Mouse (Mus musculus): ENCODE results near the gene Tmcc3. TPM values are rescaled to one million over a fixed set of nuclear protein-coding genes. Genes with fewer than 3 reads are reported as not detected.
"Not testable (repeated sequence)": the region's sequence is repeated elsewhere in the genome, so short reads cannot be mapped to it uniquely, and the experiment has no call there.

The Tmcc3 gene
- total RNA-seq, 2 experiments from 2014 or later, result 0.24 TPM; not detected in 1

DNA sequence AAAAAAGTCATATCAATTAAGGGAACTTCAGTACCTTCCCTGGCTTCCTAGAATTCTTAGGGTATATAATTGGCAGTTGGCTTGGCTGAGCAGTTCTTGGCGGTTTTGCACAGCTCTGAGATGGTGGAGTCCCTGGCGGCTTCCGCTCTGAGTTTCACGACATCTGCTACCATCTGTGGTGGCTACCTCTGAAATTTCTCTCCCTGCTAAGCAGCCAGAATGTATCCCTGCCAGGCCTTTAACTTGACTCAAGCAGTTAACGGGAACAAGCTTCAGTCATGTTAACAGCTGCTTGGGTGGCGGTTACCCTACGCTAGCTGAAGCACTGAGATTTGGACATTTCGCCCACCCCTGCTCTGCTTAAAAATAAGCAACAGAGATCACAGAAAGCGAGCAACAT is 284.0 kb downstream of the Tmcc3 start:
- ATAC-seq (replicated peaks; ENCODE audit: low FRiP score, low TSS enrichment, poor library complexity, severe bottlenecking), result no peak

GRCm38 (mm10) chr10:94599846-94600245 is 288.1 kb downstream of the Tmcc3 start:
- ATAC-seq (replicated peaks; ENCODE audit: low FRiP score, low TSS enrichment, poor library complexity, severe bottlenecking), result not testable (repeated sequence)

- no peak for ATAC-seq (replicated peaks; ENCODE audit: low FRiP score, low TSS enrichment, poor library complexity, severe bottlenecking)
Observed at GRCm38 (mm10) chr10:94601034-94601433, 289.3 kb downstream of the Tmcc3 start.

GRCm38 (mm10) chr10:94605491-94605890 is 293.7 kb downstream of the Tmcc3 start:
- ATAC-seq (replicated peaks; ENCODE audit: low FRiP score, low TSS enrichment, poor library complexity, severe bottlenecking), result no peak

GRCm38 (mm10) chr10:94609309-94609777 is 297.6 kb downstream of the Tmcc3 start:
- ATAC-seq (replicated peaks; ENCODE audit: low FRiP score, low TSS enrichment, poor library complexity, severe bottlenecking), result peak; percentile 92

- ATAC-seq (replicated peaks; ENCODE audit: low FRiP score, low TSS enrichment, poor library complexity, severe bottlenecking), result no peak
Observed at GRCm38 (mm10) chr10:94611228-94611968, 299.6 kb downstream of the Tmcc3 start.

DNA sequence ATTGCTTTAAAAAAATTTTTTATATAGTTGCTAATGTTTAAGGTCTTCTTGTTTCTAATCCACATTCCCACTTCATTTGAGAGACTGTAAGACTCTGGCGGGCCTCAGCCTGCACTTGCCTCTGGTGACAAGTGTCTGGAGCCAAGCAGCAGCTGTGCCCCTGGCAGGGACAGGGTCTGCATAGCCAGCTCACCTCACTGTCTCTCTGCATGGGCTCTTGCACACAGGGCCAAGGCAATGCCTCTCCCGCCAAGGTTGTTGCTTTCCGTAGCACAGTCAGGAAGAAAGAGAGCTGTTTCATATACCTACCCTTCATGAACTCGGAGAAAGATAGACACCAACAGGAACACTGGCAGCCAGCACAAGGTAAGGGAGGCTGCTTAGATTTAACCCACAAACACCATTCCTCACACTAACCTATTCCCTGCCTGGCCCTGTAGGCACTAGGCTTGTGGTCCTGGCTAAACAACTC is 300.3 kb downstream of the Tmcc3 start:
- ATAC-seq (replicated peaks; ENCODE audit: low FRiP score, low TSS enrichment, poor library complexity, severe bottlenecking), result no peak

GRCm38 (mm10) chr10:94619586-94619985 is 307.8 kb downstream of the Tmcc3 start:
- no peak for ATAC-seq (replicated peaks; ENCODE audit: low FRiP score, low TSS enrichment, poor library complexity, severe bottlenecking)

- no peak for ATAC-seq (replicated peaks; ENCODE audit: low FRiP score, low TSS enrichment, poor library complexity, severe bottlenecking)
Observed at GRCm38 (mm10) chr10:94620561-94620960, 308.8 kb downstream of the Tmcc3 start.

DNA sequence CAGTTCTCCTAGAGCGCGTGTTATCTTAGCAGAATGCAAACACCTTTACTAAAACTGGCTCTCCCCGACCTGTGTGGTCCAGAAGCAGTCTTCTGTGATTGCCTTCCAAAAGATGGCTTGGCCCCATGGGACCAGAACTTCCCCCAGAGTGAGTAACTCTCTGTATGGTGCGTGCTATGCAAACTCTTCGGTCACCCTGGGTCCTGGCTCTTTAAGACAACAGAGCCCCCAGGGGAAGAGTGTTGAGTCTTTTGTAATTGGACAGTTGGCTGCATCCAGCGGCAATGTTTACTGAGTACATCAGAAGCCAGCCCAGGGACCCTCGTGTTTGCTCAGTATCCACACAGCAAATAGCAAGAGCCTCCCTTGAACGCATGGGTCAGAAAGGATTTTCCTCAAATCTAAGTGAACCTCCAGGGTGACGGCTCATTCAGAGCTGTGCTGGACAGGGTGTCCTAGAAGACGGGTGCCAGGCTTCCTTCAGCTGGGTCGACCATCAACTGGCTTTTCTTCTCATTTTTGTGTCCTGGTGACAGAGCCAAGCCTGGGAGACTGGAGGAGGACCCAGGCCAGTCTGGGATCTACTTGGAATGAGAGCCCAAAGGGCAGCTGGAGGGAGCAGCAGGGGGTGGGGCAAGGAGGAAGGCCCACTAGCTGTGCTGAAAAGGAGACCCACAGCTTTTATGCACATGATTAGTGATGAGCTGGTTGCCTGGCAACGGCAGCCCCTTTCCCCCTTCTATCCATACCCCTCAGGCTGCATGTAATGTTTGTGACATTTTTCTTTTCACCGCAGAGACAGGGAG is 309.9 kb downstream of the Tmcc3 start:
- ATAC-seq (replicated peaks; ENCODE audit: low FRiP score, low TSS enrichment, poor library complexity, severe bottlenecking), result no peak

- ATAC-seq (replicated peaks; ENCODE audit: low FRiP score, low TSS enrichment, poor library complexity, severe bottlenecking), result no peak
Observed at GRCm38 (mm10) chr10:94622281-94622680, 310.5 kb downstream of the Tmcc3 start.

DNA sequence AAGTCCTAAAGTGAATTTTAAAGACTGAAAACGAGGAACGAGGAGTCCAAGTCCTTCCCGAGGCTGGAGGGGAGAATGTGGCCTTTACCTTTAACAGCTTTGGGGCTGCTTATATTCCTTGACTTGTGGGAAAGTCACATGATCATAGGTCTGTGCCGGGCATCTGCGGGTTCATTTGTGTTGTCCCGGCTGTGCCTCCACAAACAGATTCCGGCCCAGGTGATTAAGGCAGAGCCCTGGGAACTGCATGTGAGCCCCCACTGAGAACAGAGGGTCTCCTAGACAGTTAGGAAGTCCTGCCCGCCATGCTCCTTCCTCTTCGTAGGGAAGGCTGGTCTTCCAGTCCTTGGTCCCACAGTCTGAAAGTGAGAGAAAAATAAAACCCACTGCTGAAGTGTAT is 311.1 kb downstream of the Tmcc3 start:
- no peak for ATAC-seq (replicated peaks; ENCODE audit: low FRiP score, low TSS enrichment, poor library complexity, severe bottlenecking)

GRCm38 (mm10) chr10:94623617-94624016 is 311.9 kb downstream of the Tmcc3 start:
- ATAC-seq (replicated peaks; ENCODE audit: low FRiP score, low TSS enrichment, poor library complexity, severe bottlenecking), result peak; percentile 83

GRCm38 (mm10) chr10:94625036-94625435 is 313.3 kb downstream of the Tmcc3 start:
- no peak for ATAC-seq (replicated peaks; ENCODE audit: low FRiP score, low TSS enrichment, poor library complexity, severe bottlenecking)

DNA sequence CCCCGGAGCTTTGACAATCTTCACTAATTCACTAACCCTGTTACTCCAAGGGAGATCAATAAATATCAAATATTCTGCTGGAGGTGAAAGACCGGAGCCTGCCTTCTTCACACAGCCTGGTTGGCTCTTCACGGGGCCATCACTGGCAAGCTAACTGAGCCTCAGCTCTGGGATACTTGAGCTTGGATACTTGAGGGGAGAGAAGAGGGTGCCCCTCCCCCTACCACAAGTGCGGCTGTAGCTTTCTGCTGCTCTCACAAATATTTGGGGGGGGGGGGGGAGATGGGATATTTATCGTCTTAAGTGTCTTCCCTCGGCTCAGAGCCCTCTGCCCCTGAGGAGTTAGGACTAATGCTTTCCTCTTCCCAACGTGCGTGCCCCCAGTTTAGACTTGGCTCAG is 313.9 kb downstream of the Tmcc3 start:
- no peak for ATAC-seq (replicated peaks; ENCODE audit: low FRiP score, low TSS enrichment, poor library complexity, severe bottlenecking)

GRCm38 (mm10) chr10:94630771-94631280 is 319.1 kb downstream of the Tmcc3 start:
- ATAC-seq (replicated peaks; ENCODE audit: low FRiP score, low TSS enrichment, poor library complexity, severe bottlenecking), result no peak

GRCm38 (mm10) chr10:94631541-94632113 is 319.9 kb downstream of the Tmcc3 start:
- no peak for ATAC-seq (replicated peaks; ENCODE audit: low FRiP score, low TSS enrichment, poor library complexity, severe bottlenecking)

- ATAC-seq (replicated peaks; ENCODE audit: low FRiP score, low TSS enrichment, poor library complexity, severe bottlenecking), result no peak
Observed at GRCm38 (mm10) chr10:94632245-94632644, 320.5 kb downstream of the Tmcc3 start.

- ATAC-seq (replicated peaks; ENCODE audit: low FRiP score, low TSS enrichment, poor library complexity, severe bottlenecking), result no peak
Observed at GRCm38 (mm10) chr10:94638599-94638998, 326.9 kb downstream of the Tmcc3 start.

- no peak for ATAC-seq (replicated peaks; ENCODE audit: low FRiP score, low TSS enrichment, poor library complexity, severe bottlenecking)
Observed at GRCm38 (mm10) chr10:94639281-94639680, 327.5 kb downstream of the Tmcc3 start.

Measured in megakaryocyte-erythroid progenitor cell, adult 5-6 weeks (primary cell).